Mouse (Mus musculus) kidney, postnatal 25 days (tissue): Measurements from ENCODE around the gene Numa1.
"Not testable (repeated sequence)": the region's sequence is repeated elsewhere in the genome, so short reads cannot be mapped to it uniquely, and the experiment has no call there.

ENCODE experiments used
- DNase-seq, 2 experiments: peaks; one replicate each; pipeline ENCODE4 v3.0.0; 2021; ENCODE audit warnings: mixed read lengths in 2 of 2

Numa1 gene

GRCm38 (mm10) chr7:101933751-101934240 is at the start of gene Numa1, which contains the start of gene Lrrc51:
Numa1 (plus strand) TSS chr7:101934111.
Lrrc51 (minus strand) TSS chr7:101933895.
- peak; percentile 97 to 98 for DNase-seq

GRCm38 (mm10) chr7:101884160-101884559 is 49.8 kb upstream of the Numa1 start:
- no peak for DNase-seq

GRCm38 (mm10) chr7:101886274-101886673 is 47.6 kb upstream of the Numa1 start:
- DNase-seq, result no peak

- DNase-seq, result peak in 1 of 2 experiments; percentile 3
Observed at GRCm38 (mm10) chr7:101888460-101888859, 45.5 kb upstream of the Numa1 start.

GRCm38 (mm10) chr7:101895695-101896094 is 38.2 kb upstream of the Numa1 start:
- DNase-seq, result no peak

- peak; percentile 99 for DNase-seq
Observed at GRCm38 (mm10) chr7:101896104-101897066, 37.5 kb upstream of the Numa1 start.

GRCm38 (mm10) chr7:101900331-101901097 is 33.4 kb upstream of the Numa1 start:
- DNase-seq, result no peak

- DNase-seq, result no peak
Observed at GRCm38 (mm10) chr7:101901969-101902368, 31.9 kb upstream of the Numa1 start.

- no peak for DNase-seq
Observed at GRCm38 (mm10) chr7:101902846-101903245, 31.1 kb upstream of the Numa1 start.

- peak; percentile 100 for DNase-seq
Observed at GRCm38 (mm10) chr7:101905561-101906286, 28.2 kb upstream of the Numa1 start, which contains the start of gene Lamtor1. Lamtor1 (plus strand) TSS chr7:101905904.

GRCm38 (mm10) chr7:101906287-101906681 is 27.6 kb upstream of the Numa1 start, which contains the start of gene Tomt:
Tomt (minus strand) TSS chr7:101906359.
- no peak for DNase-seq

GRCm38 (mm10) chr7:101906696-101907095 is 27.2 kb upstream of the Numa1 start:
- peak in 1 of 2 experiments; percentile 53 for DNase-seq

GRCm38 (mm10) chr7:101908367-101908766 is 25.5 kb upstream of the Numa1 start:
- peak; percentile 40 to 60 for DNase-seq

- DNase-seq, result peak in 1 of 2 experiments; percentile 48
Observed at GRCm38 (mm10) chr7:101910138-101910537, 23.8 kb upstream of the Numa1 start.

GRCm38 (mm10) chr7:101911982-101912381 is 21.9 kb upstream of the Numa1 start:
- DNase-seq, result no peak

GRCm38 (mm10) chr7:101918071-101918470 is 15.8 kb upstream of the Numa1 start:
- DNase-seq, result peak; percentile 52 to 81

GRCm38 (mm10) chr7:101925892-101926291 is 8.0 kb upstream of the Numa1 start:
- not testable (repeated sequence) for DNase-seq

- no peak for DNase-seq
Observed at GRCm38 (mm10) chr7:101928093-101928492, 5.8 kb upstream of the Numa1 start.

GRCm38 (mm10) chr7:101932551-101932950 is 1.4 kb upstream of the Numa1 start:
- no peak for DNase-seq

- peak in 1 of 2 experiments; percentile 29 for DNase-seq
Observed at GRCm38 (mm10) chr7:101933300-101933699, 611 bp upstream of the Numa1 start.

GRCm38 (mm10) chr7:101935957-101936356 is 2.0 kb downstream of the Numa1 start:
- no peak for DNase-seq

- no peak for DNase-seq
Observed at GRCm38 (mm10) chr7:101936996-101937395, 3.1 kb downstream of the Numa1 start.
